Mouse (Mus musculus) G1E-ER4 (cell line): ENCODE data around the gene Dcaf11. TPM values are rescaled to one million over a fixed set of nuclear protein-coding genes. Genes with fewer than 3 reads are reported as not detected.

Experiments used
- GATA1 ChIP-seq: IDR thresholded peaks from one replicate; pipeline ENCODE4 v1.8.0; 2012; ENCODE audit warnings: low read length, inconsistent platforms
- polyA plus RNA-seq: library from polyadenylated mRNA; stranded (reverse); fragments of >175 nt; gene quantifications from 2 replicates; pipeline ENCODE4 v1.2.3, GENCODE M21; 2012

The Dcaf11 gene
- polyA plus RNA-seq, 1 experiment: 39.9 TPM

DNA sequence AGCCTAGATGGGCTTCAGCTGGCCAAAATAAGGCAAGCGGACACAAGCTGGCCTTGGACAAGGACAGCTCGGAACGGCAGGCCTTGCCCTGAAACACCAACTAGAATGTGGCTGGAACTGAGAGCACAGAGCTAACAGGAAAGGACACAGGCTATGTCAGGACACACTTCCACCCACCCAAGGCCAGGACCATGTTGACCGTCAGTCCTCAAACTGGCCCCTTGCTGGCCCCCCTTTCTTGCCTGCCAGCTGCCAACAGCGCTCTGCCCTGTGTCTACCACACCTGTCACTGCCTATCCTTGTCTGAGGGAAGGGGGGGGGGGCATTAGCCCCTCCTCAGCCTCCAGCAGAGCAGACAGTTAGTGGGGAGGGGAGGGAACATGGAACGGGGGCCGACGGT is 15.5 kb downstream of the Dcaf11 start, which contains the start of gene Fitm1:
Gene Fitm1, plus strand, starts transcription at position 316 of the 400 bp plus-strand sequence.
- no peak for TF ChIP-seq GATA1

DNA sequence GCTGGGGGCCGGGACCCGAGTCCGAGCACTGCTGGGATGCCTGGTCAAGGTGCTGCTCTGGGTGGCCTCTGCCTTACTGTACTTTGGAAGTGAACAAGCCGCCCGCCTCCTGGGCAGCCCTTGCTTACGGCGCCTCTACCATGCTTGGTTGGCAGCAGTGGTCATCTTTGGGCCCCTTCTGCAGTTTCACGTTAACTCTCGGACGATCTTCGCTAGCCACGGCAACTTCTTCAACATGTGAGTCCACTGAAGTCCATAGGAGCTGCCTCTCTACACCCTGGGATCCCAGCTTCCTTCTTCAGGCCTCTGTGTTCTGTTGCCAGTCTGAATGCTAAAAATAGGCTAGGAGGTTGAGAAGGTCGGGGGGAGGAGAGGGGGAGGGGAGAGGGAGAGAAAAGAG is 15.9 kb downstream of the Dcaf11 start:
- no peak for TF ChIP-seq GATA1

DNA sequence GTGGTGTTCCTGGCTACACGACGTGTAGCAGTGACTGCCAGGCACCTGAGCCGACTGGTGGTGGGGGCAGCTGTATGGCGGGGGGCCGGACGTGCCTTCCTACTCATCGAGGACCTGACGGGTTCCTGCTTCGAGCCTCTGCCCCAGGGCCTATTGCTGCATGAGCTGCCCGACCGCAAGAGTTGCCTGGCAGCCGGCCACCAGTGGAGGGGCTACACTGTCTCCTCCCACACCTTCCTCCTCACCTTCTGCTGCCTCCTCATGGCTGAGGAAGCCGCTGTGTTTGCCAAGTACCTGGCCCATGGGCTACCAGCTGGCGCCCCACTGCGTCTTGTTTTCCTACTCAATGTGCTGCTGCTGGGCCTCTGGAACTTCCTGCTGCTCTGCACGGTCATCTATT is 16.6 kb downstream of the Dcaf11 start:
- no peak for TF ChIP-seq GATA1

DNA sequence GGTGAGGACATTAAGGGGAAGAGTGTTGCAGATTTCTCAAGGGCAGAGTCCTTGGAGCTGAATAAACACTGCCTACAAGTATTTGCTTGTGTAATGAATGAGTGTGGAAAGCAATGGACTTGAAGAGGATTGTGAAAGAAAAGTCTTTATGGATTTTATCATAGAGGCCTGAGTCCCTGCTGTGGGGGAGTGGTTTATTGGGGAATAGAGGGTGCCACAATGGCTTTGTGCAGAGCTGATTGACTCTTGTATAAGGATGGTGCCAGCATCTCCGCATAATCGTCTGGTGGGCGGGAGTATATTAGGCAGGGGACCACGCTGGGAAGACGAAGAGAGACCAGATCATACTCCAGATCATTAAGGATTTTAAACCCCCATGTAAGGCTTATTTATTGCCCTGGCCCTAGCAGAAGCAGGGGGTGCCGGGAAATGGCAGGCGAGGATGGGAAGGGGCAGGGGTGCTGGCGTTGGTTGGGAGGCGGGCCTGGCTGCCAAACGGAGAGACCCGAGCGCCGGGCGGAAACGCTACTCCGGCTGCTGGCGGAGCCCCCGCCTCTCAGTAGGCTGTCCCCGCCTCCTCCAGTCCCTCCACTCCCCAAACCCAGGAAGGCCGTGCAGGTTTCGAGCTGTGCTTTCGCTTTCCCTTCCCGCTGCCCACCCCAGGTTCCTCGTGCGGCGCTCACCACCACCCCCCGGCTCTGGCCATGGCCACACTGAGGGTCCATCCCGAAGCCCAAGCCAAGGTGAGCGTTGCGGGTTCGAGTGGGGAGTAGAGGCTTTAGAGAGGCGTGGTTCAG is 18.3 kb downstream of the Dcaf11 start, which contains the start of gene Psme1:
Gene Psme1, plus strand, starts transcription at position 253 of the 797 bp plus-strand sequence.
- no peak for TF ChIP-seq GATA1

DNA sequence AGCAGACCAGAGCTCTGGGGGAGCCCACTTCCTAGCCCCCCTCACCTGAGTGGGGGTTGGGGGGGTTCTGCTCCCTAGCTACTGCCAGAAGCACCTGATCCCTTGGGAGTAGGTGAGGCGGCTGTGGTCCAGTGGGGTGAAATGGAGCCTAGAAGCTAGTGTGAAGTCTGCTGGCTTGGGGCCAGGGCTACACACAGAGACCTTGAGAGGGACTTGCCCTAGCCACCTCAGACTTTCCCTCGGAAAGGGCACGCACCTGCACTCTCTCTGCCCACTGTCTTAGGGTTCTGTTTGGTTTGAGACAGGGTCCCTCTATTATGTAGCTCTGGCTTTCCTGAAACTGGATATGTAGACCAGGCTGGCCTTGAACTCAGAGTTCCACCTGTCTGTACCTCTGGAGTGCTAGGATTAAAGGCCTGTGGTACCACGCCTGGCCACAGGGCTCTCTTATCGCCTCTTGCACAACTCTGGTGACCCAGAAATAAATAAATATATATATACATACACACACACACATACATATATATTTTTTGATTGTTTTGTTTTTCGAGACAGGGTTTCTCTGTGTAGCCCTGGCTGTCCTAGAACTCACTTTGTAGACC is 19.0 kb downstream of the Dcaf11 start:
- TF ChIP-seq GATA1: no peak

DNA sequence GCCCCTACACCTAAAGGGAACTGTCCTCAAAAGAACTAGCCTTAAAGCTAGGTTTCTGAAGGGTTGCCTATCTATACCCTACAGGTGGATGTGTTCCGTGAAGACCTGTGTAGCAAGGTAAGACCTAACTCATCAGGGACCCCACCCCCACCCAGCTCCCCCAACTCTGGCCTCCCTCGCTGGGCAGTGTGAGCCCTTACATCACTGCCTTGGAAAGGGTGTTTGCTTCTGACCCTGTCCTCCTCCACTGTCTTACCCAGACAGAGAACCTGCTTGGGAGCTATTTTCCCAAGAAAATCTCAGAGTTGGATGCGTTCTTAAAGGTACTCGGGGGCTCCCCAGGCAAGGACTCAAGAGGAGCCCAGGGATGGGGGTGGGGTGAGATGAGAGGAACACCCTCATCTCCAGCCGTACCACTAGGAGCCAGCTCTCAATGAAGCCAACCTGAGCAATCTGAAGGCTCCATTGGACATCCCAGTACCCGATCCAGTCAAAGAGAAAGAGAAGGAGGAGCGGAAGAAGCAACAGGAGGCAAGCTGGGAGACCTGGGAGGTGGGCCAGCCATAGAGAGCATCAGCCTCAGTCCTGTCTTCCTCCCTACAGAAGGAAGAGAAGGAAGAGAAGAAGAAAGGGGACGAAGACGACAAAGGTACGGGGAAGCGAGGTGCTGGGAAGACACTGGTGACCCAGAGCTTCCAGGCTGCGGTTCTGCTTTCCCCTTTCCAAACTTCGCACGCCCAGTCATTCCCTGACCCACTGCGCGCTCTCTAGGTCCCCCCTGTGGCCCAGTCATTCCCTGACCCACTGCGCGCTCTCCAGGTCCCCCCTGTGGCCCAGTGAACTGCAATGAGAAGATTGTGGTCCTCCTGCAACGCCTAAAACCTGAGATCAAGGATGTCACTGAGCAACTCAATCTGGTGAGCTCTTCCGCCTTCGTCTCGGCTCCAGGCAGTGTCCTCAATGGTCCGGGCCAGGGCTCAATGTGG is 20.0 kb downstream of the Dcaf11 start:
- TF ChIP-seq GATA1: no peak

DNA sequence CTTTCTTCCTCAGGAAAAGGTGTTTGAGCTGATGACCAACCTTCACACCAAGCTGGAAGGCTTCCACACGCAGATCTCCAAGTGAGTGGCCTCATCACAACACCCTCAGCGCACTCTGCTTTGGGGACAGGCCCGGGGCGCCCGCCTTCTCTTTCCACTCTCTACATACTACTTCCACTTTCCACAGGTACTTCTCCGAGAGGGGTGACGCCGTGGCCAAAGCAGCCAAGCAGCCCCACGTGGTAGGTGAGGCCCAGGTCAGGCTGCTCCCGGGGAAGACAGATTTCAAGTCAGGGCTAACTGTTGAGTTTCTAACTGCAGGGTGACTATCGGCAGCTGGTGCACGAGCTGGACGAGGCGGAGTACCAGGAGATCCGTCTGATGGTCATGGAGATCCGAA is 20.9 kb downstream of the Dcaf11 start:
- TF ChIP-seq GATA1: no peak

DNA sequence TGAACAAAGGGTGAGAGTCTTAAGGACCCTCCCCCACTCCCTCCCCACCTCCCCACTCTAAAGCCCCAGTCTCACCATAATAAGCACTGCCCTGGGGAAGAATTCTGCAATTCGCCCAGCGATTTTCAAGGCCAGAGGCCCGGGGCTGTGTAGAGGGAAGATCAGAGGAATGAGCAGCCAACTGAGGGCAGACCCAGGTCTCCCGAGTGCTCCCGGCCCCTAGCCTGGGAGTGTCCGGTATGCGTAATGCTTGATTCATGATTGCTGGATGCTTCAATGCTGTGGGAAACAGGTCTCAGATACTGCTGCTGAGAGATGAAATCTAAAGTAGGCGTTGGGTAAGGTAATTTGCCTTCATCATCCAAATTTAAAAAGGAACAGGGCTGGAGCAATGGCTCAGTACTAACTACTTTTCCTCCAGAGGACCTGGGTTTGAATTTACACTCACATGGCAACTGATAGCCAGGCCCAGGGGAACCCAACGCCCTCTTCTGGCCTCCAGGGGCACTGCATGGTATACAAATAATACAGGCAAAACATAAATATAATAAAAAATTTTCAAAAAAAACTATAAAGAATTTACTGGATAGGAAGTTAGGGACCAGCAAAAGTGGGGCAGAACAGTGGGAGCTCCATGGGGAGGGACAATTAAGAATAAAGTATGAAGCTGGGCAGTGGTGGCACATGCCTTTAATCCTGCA is 22.3 kb downstream of the Dcaf11 start:
- TF ChIP-seq GATA1: no peak

DNA sequence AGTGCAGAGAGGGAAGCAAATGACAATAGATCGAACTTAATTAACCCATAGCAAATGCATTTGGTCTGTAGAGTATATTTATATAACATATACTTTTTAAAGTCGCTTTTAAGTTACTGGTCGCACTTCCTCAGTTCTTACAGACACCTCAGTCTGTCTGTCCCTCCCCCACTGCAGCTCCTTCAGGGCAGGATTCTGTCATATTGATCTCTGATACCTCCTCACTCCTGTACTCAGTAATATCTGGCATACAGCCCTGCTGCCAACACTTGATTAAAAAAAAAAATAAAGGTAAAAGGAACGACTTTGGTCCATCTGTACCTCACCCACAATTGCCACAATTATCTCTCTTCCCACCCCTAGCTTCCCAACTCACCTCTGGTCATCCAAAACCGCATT is 24.5 kb downstream of the Dcaf11 start:
- TF ChIP-seq GATA1: no peak

DNA sequence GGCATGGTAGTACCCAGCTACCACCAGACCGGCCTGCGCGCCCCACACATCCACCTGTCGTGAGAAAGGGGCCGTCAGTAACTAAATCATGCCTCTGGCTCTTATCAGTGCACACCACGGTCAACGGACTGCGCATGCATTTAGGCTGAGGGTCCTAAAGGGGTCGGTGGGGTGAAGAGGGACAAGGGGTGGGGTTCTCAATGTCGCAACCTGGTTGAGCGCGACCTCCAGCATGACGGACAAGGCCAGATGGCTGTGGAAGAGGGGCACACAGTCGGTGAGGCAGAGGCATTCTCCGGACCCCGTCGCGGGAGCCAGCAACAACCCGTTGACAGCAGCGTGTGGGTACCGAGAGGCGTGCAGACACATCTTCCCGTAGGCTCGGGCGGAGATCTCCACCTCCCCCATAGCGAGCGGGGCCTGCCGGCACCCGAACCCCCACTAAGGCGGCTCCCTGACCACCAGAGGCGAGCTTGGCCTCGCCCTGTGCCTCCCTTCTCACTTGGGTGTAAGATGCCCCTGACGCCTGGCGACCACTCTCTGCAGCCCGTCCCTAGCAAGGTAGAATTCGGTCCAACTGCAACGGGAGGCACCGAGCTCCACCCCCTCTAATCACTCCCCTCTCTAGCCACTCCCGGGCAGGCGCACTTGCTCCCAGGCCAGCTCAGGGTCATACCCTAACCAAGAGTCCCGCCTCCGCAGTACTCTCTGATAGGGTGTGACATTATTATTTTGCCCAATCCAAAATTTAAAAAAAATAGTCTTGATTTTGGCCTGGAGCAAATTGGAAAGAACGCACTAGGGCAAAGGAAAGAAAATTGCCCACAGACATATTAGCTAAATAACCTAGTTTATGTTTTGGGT is 25.1 kb downstream of the Dcaf11 start, which contains the start of gene Emc9:
Gene Emc9, minus strand, starts transcription at position 601 of the 864 bp plus-strand sequence.
- no peak for TF ChIP-seq GATA1

DNA sequence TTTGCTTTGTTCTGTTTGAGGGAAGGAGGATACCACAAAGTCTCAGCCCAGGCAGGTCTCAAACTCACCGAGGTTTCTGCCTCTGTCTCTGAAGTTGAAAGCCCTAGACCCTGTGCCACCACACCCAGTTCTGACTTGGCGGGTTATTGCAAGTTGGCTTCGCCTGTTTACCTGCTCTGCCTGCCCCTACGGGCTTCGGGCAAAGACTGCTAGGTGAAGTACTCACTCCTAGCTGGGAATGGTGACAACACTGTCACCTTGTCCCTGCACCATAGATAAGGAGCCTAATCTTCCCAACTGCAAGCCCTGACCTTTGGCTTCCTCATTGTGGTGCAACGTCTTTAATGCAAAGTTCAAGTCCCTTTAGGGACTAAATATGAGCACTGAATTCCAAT is 25.8 kb downstream of the Dcaf11 start:
- TF ChIP-seq GATA1: no peak

DNA sequence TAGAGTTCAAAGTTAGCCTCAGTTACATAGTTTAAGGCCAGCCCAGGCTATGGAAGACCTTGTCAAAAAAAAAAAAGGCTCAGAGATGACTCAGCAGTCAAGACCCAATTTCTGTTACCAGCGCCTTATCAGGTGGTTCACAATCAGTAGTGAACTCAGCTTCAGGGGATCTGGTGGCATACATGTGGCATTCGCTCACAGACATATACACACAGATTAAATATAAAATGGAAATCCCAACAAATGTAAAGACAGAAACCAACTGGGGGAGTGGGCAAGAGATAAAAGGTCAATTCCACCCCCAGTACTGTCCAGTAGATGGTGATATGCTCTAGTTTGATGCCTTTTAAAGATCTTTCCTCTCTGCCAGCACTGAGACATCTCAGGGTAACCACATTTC is 26.3 kb downstream of the Dcaf11 start:
- peak; percentile 86 for TF ChIP-seq GATA1

DNA sequence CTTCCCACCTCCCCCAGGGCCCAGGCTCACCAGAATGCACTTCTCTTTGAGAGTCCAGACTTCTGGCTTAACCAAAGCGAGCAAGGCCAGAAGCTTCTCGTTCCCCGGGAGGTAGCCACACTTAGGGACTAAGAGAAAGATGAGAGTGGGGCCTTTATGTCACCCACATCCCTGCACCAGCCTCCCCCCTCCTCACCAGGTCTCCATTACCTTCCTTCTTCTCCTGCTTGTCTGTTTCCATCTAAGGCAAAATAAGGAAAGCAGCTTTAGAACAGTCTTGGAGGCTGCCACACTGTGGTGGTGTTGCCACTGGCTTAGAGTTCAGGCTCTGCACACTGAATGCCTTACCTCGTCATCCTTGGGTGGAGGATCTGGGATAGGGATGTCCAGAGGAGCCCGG is 29.5 kb downstream of the Dcaf11 start:
- TF ChIP-seq GATA1: no peak

DNA sequence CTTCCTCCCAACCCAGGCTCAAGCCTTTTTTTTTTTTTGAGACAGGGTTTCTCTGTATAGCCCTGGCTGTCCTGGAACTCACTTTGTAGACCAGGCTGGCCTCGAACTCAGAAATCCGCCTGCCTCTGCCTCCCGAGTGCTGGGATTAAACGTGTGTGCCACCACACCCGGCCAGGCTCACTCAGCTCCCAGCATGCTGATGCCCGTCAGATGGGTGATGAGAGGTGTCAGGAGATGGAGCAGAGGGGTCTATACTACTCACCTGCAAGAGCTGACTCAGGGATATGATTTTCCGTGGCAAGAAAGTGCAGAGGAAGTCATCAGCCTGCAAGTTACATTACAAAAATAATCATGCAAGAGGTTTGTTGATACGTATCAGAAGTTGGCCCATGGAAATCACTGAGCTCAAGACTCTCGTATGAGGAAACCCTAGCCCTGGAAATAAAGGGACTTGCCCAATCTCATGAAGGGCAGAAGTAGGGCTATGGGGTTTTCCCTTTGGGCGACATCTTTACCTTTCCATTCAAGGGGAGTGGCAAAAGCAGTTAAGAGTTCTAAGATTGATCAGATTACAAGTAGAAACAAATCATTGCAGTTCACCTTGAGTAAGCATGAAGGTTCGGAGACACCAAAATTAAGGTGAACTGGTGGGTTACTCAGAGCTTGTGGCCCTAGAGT is 30.1 kb downstream of the Dcaf11 start:
- no peak for TF ChIP-seq GATA1
